Mouse (Mus musculus) layer of hippocampus, postnatal 25 days (tissue): ENCODE results near the gene Mettl9. TPM values are rescaled to one million over a fixed set of nuclear protein-coding genes. Genes with fewer than 3 reads are reported as not detected.
"Not testable (repeated sequence)": the region's sequence is repeated elsewhere in the genome, so short reads cannot be mapped to it uniquely, and the experiment has no call there.

Source experiments
- DNase-seq, 2 experiments: peaks; one replicate each; pipeline ENCODE4 v3.0.0; 2022; ENCODE audit warnings: mixed read lengths in 2 of 2, low spot score in 1 of 2; ENCODE audit errors: extremely low spot score in 1 of 2
- total RNA-seq, 2 experiments: library from RNA; stranded (reverse); gene quantifications; 2 replicates each; pipeline ENCODE4 v1.2.3; 2021

Gene Mettl9
- 10 to 100 TPM; 77.1 to 81.2 TPM for total RNA-seq

- peak; percentile 88 to 93 for DNase-seq
Observed at GRCm38 (mm10) chr7:121033856-121034652, at the start of gene Mettl9. TSS of gene Mettl9 (plus strand) at chr7:121034445.

DNA sequence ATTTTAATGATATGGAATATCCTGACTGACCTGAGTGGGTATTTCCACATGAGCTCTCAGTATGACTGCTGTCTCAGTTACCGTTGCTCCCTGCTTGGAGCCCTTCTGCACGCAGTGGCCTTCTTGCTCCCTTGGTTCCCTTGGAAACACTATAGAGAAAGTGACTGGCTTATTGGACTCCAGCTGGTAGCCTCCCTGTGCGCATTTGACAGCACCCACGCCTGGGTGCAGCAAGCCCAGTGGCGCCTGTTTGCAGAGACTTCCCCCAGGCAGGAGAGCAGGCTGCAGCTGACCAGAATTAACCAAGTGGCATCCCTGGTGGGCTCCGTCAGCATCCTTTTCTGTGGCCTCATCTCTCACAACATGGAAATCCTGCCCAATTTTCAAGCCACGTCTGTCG is 43.1 kb upstream of the Mettl9 start:
- DNase-seq, result no peak

GRCm38 (mm10) chr7:120999021-120999530 is 35.2 kb upstream of the Mettl9 start:
- no peak for DNase-seq

- no peak for DNase-seq
Observed at GRCm38 (mm10) chr7:121000065-121000822, 34.0 kb upstream of the Mettl9 start.

DNA sequence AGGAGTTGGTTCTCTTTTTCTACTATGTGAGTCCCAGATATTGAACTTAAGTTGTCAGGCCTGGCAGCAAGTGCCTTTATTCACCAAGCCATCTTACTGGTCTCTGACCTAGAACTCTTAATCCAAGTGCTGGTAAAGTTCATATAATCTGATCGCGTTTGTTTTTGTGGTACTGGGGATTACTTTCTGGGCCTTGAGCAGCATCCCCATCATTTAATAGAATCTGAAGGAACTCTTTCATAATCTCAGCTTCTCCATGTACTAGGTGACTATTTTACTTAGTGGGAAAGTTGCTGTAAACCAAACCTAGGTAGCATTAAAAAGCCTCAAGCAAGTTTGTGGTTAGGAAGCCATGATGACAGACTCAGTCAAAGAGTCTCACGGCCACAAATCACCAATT is 32.4 kb upstream of the Mettl9 start:
- DNase-seq, result no peak

- DNase-seq, result no peak
Observed at GRCm38 (mm10) chr7:121002407-121002928, 31.8 kb upstream of the Mettl9 start.

- no peak for DNase-seq
Observed at GRCm38 (mm10) chr7:121003793-121004418, 30.3 kb upstream of the Mettl9 start.

DNA sequence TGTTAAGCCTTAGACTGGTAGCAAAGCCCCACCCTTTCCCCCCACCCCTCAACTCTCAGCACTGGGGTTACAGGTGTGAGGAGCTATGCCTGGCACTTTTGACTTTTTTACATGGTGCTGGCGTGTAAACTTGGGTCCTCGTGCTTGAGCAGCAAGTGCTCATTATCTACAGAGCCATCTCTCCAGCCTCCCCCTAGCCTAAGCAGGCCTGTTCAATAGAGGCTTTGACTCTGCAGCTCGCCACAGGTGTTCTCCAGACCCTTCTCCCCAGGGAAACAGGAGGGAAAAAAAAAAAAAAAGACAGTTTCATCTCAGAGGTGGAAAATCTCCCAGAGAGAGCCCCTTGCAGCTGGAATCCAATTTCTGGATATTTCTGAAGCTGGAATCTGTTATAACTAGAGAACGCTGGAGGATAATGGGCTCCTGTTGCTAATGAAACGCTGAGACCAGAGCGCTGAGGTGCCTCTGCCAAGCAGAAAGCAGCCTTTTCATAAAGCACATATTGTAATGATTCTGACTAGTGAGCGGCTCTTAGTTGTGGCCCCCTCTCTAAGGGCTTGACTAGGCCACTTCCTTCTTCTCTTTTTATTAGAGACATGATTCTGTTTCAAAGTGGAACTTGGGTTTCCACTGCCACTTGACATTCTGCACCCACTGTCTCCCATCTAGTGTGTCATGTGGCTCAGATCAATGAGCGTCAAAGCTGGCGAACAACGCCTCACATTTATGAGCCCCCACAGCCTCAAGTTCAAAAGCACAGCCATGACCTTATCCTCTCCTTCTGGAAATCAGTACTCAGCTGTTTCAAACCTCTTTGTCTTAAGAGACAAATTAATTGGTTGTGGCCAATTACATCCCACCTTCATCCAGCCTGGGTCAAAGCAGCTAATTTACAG is 22.2 kb upstream of the Mettl9 start:
- no peak for DNase-seq

GRCm38 (mm10) chr7:121014486-121014885 is 19.8 kb upstream of the Mettl9 start:
- no peak for DNase-seq

DNA sequence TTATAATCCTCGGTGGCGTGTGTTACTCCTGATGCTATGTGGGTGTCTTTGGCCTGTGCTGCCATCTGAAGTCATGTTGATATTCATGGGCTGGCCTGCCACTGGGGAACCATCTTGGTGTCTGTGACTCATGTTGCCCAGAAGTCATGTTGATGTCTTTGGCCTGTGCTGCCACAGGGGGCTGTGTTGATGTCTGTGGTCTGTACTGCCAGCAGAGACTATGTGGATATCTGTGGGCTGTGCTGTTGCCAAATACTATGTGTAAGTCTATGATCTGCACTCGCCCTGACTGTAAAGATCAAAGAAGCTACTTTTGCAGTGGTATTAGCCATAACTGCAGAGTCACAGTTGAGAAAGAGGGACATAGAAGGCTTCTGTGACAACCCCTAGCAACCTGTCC is 15.5 kb upstream of the Mettl9 start:
- no peak for DNase-seq

GRCm38 (mm10) chr7:121020277-121020676 is 14.0 kb upstream of the Mettl9 start:
- DNase-seq, result no peak

DNA sequence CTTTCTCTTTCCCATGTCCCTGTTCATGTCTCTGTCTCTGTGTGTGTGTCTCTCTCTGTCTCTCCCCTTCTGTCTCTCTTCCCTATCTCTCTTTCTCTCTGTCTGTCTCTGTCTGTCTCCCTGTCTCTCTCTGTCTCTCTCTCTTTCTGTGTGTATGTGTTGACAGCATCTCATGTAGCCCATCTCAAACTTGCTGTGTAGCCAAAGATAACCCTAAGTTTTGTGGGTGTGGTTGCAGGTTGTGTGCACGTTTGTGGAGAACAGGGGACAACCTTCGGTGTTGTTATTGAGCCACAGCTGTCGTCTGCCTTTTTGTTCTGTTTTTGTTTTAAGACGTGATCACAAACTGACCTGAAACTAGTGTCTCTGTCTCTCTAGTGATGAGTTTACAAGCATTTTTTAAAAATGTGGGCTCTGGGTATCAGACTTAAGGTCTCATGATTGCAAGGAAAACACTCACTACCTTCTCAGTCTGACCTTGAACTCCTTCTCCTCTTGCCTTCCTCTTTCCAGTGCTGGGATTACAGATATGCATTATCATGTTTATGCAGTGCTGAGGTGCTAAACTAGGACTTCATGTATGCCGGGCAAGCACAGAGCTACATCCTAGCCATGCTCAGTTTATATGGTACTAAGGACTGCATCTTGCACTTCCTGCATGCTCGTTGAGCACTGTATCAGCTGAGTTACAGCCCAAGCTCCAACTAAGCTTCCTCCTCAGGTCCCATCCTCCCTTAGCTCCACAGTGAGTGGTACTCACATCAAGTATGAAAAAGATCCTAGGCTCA is 8.8 kb upstream of the Mettl9 start:
- no peak for DNase-seq

DNA sequence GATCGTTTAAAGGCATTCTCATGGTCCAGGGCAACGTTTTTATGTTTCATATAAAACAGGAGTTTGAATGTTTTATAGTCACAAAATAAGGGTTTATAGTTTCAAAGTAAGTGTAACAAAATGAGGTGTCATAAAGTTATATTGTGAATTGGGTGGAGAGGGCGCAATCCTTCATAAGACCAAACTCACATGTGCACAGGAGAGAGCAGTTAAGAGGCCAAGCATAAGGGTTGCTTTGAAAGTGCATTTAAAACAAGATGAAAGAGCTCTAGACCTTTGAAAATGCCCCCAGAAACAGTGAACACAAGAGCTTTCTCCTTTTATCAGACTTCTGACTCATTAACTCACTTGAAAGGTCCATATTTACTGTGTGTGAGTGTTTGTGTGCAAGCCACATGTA is 7.9 kb upstream of the Mettl9 start:
- no peak for DNase-seq

- DNase-seq, result not testable (repeated sequence)
Observed at GRCm38 (mm10) chr7:121029947-121030346, 4.3 kb upstream of the Mettl9 start.

- no peak for DNase-seq
Observed at GRCm38 (mm10) chr7:121034701-121035141, 476 bp downstream of the Mettl9 start.

DNA sequence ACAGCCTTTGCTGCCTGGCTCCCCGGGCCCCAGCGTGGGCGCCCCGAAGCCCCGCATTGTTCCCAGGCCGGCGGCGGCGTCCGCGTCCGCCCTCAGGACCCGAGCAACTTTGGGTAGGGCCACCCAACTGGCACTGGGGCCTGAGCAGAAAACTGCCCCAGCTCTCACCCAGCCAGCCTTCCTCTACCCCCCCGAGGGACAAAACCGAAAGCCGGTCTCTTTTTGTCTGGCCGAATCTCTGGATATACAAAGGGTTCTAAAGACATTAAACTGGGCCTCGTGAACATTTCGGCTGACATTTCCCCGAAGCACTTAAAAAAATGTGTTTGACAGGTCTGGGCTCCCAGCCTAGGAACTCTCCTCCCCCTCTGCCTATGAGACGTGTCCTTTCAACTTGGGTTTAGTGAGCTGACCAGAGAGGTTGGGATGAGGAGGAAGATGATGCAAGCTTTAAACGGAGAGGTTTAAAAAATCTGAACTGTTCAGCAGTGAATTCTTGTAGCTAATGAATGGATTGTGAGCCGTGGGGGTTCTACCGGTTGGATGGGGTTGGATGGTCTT is 996 bp downstream of the Mettl9 start:
- DNase-seq, result peak in 1 of 2 experiments; percentile 15

- DNase-seq, result no peak
Observed at GRCm38 (mm10) chr7:121040595-121040994, 6.3 kb downstream of the Mettl9 start.

- no peak for DNase-seq
Observed at GRCm38 (mm10) chr7:121041989-121042388, 7.7 kb downstream of the Mettl9 start.

DNA sequence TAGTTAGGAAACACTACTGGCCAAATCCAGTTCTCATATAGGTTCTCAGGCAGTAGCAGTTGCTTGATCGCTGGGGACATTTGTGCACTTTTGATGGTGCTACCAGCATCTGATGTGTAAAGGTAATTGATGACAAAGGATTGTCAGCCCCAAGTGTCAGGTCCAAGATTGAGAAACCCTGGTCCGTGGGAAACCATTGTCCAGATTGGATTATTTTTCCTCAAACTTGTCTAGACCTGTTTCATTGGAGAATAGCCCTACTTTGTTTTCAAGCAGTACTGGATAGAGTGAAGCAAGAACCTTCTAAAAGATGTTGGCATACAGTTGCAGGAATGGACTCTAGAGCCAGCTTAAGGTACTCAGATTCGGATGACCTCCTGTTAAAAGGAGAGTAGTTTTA is 8.8 kb downstream of the Mettl9 start:
- no peak for DNase-seq
